In genomic region chr5:120427451-120427938, GRCm38 (mm10) we compare ENCODE assay signal across 20 mouse cellular contexts. TPM values are rescaled to one million over a fixed set of nuclear protein-coding genes. Genes with fewer than 3 reads are reported as not detected.
DNase-seq lines count a peak whose midpoint lies in the region; ATAC-seq and TF ChIP-seq lines count a peak whose summit lies in the region.
"Had no signal": no experiment of that assay in that cellular context is flagged by ENCODE, and none has a peak within 500 bp of the region (broad histone marks: within the 10 kb centered on the region; RNA-seq: fewer than 3 reads in every experiment).

No protein-coding gene starts in this region.

- no peaks in the 10 kb centered on the region for H3K9me3 ChIP-seq in intestine, embryonic 14.5 days (ENCODE audit: control insufficient read depth, low read length)
- H3K9me3 ChIP-seq in intestine, embryonic 15.5 days: no peaks in the 10 kb centered on the region
- no peaks in the 10 kb centered on the region for H3K9me3 ChIP-seq in hindbrain, embryonic 12.5 days (replicated peaks)
- H3K9me3 ChIP-seq in midbrain, embryonic 12.5 days: no peaks in the 10 kb centered on the region
- H3K9me3 ChIP-seq in neural tube, embryonic 15.5 days (replicated peaks): no peaks in the 10 kb centered on the region
- H3K9me3 ChIP-seq: embryonic facial prominence, embryonic 15.5 days; G1E had no signal

- no peak overlapping the region for H3K9ac ChIP-seq in intestine, embryonic 14.5 days (ENCODE audit: low read length)
- no peak overlapping the region for H3K9ac ChIP-seq in intestine, embryonic 15.5 days
- H3K9ac ChIP-seq in hindbrain, embryonic 12.5 days: peak overlapping the region; percentile 75
- H3K9ac ChIP-seq in midbrain, embryonic 12.5 days (replicated peaks): peak overlapping the region; percentile 63
- peak overlapping the region; percentile 47; the same call in 1 of the 2 replicates for H3K9ac ChIP-seq in neural tube, embryonic 15.5 days (replicated peaks)
- H3K9ac ChIP-seq: embryonic facial prominence, embryonic 15.5 days had no signal

- TF ChIP-seq CTCF in layer of hippocampus, adult 2 months (conservative IDR thresholded peaks at IDR 0.05): no peak

- WGBS in intestine, embryonic 14.5 days: under 1% methylated on average over 33 of the region's 33 CpGs
- under 1% methylated on average over 33 of the region's 33 CpGs for WGBS in intestine, embryonic 15.5 days
- WGBS in hindbrain, embryonic 12.5 days: under 1% methylated on average over 33 of the region's 33 CpGs
- WGBS in midbrain, embryonic 12.5 days: under 1% methylated on average over 33 of the region's 33 CpGs
- under 1% methylated on average over 33 of the region's 33 CpGs for WGBS in neural tube, embryonic 15.5 days

- H3K36me3 ChIP-seq in intestine, embryonic 14.5 days (ENCODE audit: control insufficient read depth, insufficient read depth, low read length): no peaks in the 10 kb centered on the region
- H3K36me3 ChIP-seq in intestine, embryonic 15.5 days: no peaks in the 10 kb centered on the region
- H3K36me3 ChIP-seq in hindbrain, embryonic 12.5 days: no peaks in the 10 kb centered on the region
- no peaks in the 10 kb centered on the region for H3K36me3 ChIP-seq in midbrain, embryonic 12.5 days
- H3K36me3 ChIP-seq in neural tube, embryonic 15.5 days: no peaks in the 10 kb centered on the region
- H3K36me3 ChIP-seq: embryonic facial prominence, embryonic 15.5 days; G1E had no signal

- peaks cover 96% of the 10 kb centered on the region for H3K27me3 ChIP-seq in intestine, embryonic 14.5 days (replicated peaks; ENCODE audit: control insufficient read depth, insufficient read depth, low read length)
- H3K27me3 ChIP-seq in intestine, embryonic 15.5 days (replicated peaks): peaks cover 88% of the 10 kb centered on the region
- H3K27me3 ChIP-seq in hindbrain, embryonic 12.5 days: peaks cover 92% of the 10 kb centered on the region
- H3K27me3 ChIP-seq in midbrain, embryonic 12.5 days: peaks cover 97% of the 10 kb centered on the region
- peaks cover 76% of the 10 kb centered on the region for H3K27me3 ChIP-seq in neural tube, embryonic 15.5 days (replicated peaks)

- DNase-seq in intestine, embryonic 14.5 days (ENCODE audit: low spot score): peak; percentile 55
- no peak for DNase-seq in lung, postnatal 14 days
- no peak for DNase-seq in layer of hippocampus, adult 2 months (ENCODE audit: low spot score in 2 of 2)
- DNase-seq in cerebellum, adult 9-10 months: no peak
- DNase-seq: cerebellum, adult 11-12 months; kidney, postnatal 25 days; right cerebral cortex, postnatal 4 days; thymus, postnatal 36 days had no signal

- no peak overlapping the region for H3K4me2 ChIP-seq in intestine, embryonic 14.5 days (ENCODE audit: low read length)
- no peak overlapping the region for H3K4me2 ChIP-seq in intestine, embryonic 15.5 days (replicated peaks)
- peak overlapping the region; percentile 59 for H3K4me2 ChIP-seq in hindbrain, embryonic 12.5 days (replicated peaks)
- peak overlapping the region; percentile 52 for H3K4me2 ChIP-seq in midbrain, embryonic 12.5 days (replicated peaks)
- peak overlapping the region; percentile 55 for H3K4me2 ChIP-seq in neural tube, embryonic 15.5 days
- H3K4me2 ChIP-seq: embryonic facial prominence, embryonic 15.5 days had no signal

- ATAC-seq in intestine, embryonic 14.5 days (replicated peaks; ENCODE audit: low FRiP score, low TSS enrichment, low read depth): no peak
- ATAC-seq in intestine, embryonic 15.5 days: no peak
- no peak for ATAC-seq in hindbrain, embryonic 12.5 days (ENCODE audit: low FRiP score)
- ATAC-seq in midbrain, embryonic 12.5 days (ENCODE audit: low FRiP score, low read depth): no peak
- no peak for ATAC-seq in neural tube, embryonic 15.5 days (ENCODE audit: low FRiP score)

- no peak overlapping the region for H3K4me3 ChIP-seq in intestine, embryonic 14.5 days (ENCODE audit: low read depth, low read length)
- H3K4me3 ChIP-seq in intestine, embryonic 15.5 days (replicated peaks): no peak overlapping the region
- H3K4me3 ChIP-seq in hindbrain, embryonic 12.5 days: peak overlapping the region; percentile 55
- peak overlapping the region; percentile 55 for H3K4me3 ChIP-seq in midbrain, embryonic 12.5 days
- H3K4me3 ChIP-seq in neural tube, embryonic 15.5 days (replicated peaks): peak overlapping the region; percentile 31
- no peak overlapping the region for H3K4me3 ChIP-seq in layer of hippocampus, adult 2 months
- H3K4me3 ChIP-seq: embryonic facial prominence, embryonic 15.5 days; left cerebral cortex, adult 2 months had no signal

- H3K27ac ChIP-seq in intestine, embryonic 14.5 days (ENCODE audit: low read depth): no peak overlapping the region
- H3K27ac ChIP-seq in intestine, embryonic 15.5 days: no peak overlapping the region
- peak overlapping the region; percentile 95 for H3K27ac ChIP-seq in hindbrain, embryonic 12.5 days
- H3K27ac ChIP-seq in midbrain, embryonic 12.5 days (replicated peaks): peak overlapping the region; percentile 88
- peak overlapping the region; percentile 88 for H3K27ac ChIP-seq in neural tube, embryonic 15.5 days (replicated peaks)
- H3K27ac ChIP-seq in layer of hippocampus, adult 2 months: no peak overlapping the region
- H3K27ac ChIP-seq: embryonic facial prominence, embryonic 15.5 days; left cerebral cortex, adult 2 months had no signal

- 0 out of 2 replicates have a peak, but pooled peaks cover 3% of the 10 kb centered on the region for H3K4me1 ChIP-seq in intestine, embryonic 14.5 days (replicated peaks; ENCODE audit: control insufficient read depth, insufficient read depth, low read length)
- H3K4me1 ChIP-seq in intestine, embryonic 15.5 days (replicated peaks): no peaks in the 10 kb centered on the region; the same call in 1 of the 2 replicates
- peaks cover 14% of the 10 kb centered on the region for H3K4me1 ChIP-seq in hindbrain, embryonic 12.5 days
- H3K4me1 ChIP-seq in midbrain, embryonic 12.5 days: peaks cover 32% of the 10 kb centered on the region
- H3K4me1 ChIP-seq in neural tube, embryonic 15.5 days: 0 out of 2 replicates have a peak, but pooled peaks cover 3% of the 10 kb centered on the region

RNA-seq across cellular contexts. Expression of gene Lhx5, which starts 4.0 kb away (rescaled TPM):
- polyA plus RNA-seq in intestine, embryonic 14.5 days (2014; fragmentation: Nextera tagmentation; extraction: Ambion mirVana): not detected in 2 replicates
- polyA plus RNA-seq in intestine, embryonic 15.5 days (2015; fragmentation: Nextera tagmentation; extraction: Ambion mirVana): 0.08 TPM in 1 of 2 replicates, not detected in the other
- polyA plus RNA-seq in hindbrain, embryonic 12.5 days (2016; fragmentation: Nextera tagmentation; extraction: Ambion mirVana): 63.0 and 67.2 TPM in 2 replicates
- 45.2 and 51.9 TPM in 2 replicates for polyA plus RNA-seq in midbrain, embryonic 12.5 days (2016; fragmentation: Nextera tagmentation; extraction: Ambion mirVana)
- 18.7 and 22.4 TPM in 2 replicates for polyA plus RNA-seq in neural tube, embryonic 15.5 days (2015; fragmentation: Nextera tagmentation; extraction: Ambion mirVana)
- under 1 TPM in 1 of 2 experiments, not detected in 1; 0.36 TPM for total RNA-seq in layer of hippocampus, adult 2 months (2021)
- total RNA-seq: adrenal gland, postnatal 4 days; left cerebral cortex, adult 2 months; liver, adult 2 months had no signal
- polyA plus RNA-seq: G1E; heart, embryonic 14.5 days; liver, adult 2 months; lung, embryonic 16.5 days had no signal

RNA-seq across cellular contexts. Expression of gene Sdsl, which starts 45.1 kb away (rescaled TPM):
- 8.4 and 9.9 TPM in 2 replicates for polyA plus RNA-seq in intestine, embryonic 14.5 days (2014; fragmentation: Nextera tagmentation; extraction: Ambion mirVana)
- polyA plus RNA-seq in intestine, embryonic 15.5 days (2015; fragmentation: Nextera tagmentation; extraction: Ambion mirVana): 14.0 and 18.0 TPM in 2 replicates
- 5.4 and 7.5 TPM in 2 replicates for polyA plus RNA-seq in hindbrain, embryonic 12.5 days (2016; fragmentation: Nextera tagmentation; extraction: Ambion mirVana)
- 6.4 and 7.5 TPM in 2 replicates for polyA plus RNA-seq in midbrain, embryonic 12.5 days (2016; fragmentation: Nextera tagmentation; extraction: Ambion mirVana)
- polyA plus RNA-seq in neural tube, embryonic 15.5 days (2015; fragmentation: Nextera tagmentation; extraction: Ambion mirVana): 7.9 TPM in 2 replicates
- 1 to 10 TPM; 7.9 to 8.5 TPM for total RNA-seq in layer of hippocampus, adult 2 months (2021)

RNA-seq across cellular contexts. Expression of gene Sds, which starts 48.8 kb away (rescaled TPM):
- not detected in 2 replicates for polyA plus RNA-seq in intestine, embryonic 14.5 days (2014; fragmentation: Nextera tagmentation; extraction: Ambion mirVana)
- polyA plus RNA-seq in intestine, embryonic 15.5 days (2015; fragmentation: Nextera tagmentation; extraction: Ambion mirVana): not detected in 2 replicates
- polyA plus RNA-seq in hindbrain, embryonic 12.5 days (2016; fragmentation: Nextera tagmentation; extraction: Ambion mirVana): not detected in 2 replicates
- not detected in 2 replicates for polyA plus RNA-seq in midbrain, embryonic 12.5 days (2016; fragmentation: Nextera tagmentation; extraction: Ambion mirVana)
- polyA plus RNA-seq in neural tube, embryonic 15.5 days (2015; fragmentation: Nextera tagmentation; extraction: Ambion mirVana): not detected in 2 replicates
- total RNA-seq in layer of hippocampus, adult 2 months (2021): under 1 TPM in 1 of 2 experiments, not detected in 1; 0.31 TPM
- total RNA-seq: G1E had no signal
- polyA plus RNA-seq: embryonic facial prominence, embryonic 15.5 days; G1E; heart, embryonic 14.5 days; lung, embryonic 16.5 days; stomach, embryonic 14.5 days had no signal

Comparison
In these comparisons a context has a peak if more than half of its experiments do, and no peak if none do; other contexts are left out.
1. H3K27ac ChIP-seq: peak in hindbrain, embryonic 12.5 days (single experiment), midbrain, embryonic 12.5 days (single experiment) and neural tube, embryonic 15.5 days (single experiment); none in intestine, embryonic 14.5 days (single experiment), intestine, embryonic 15.5 days (single experiment) and layer of hippocampus, adult 2 months (single experiment).
2. H3K4me2 ChIP-seq: peak in hindbrain, embryonic 12.5 days (single experiment), midbrain, embryonic 12.5 days (single experiment) and neural tube, embryonic 15.5 days (single experiment); none in intestine, embryonic 14.5 days (single experiment) and intestine, embryonic 15.5 days (single experiment).
3. H3K4me3 ChIP-seq: peak in hindbrain, embryonic 12.5 days (single experiment), midbrain, embryonic 12.5 days (single experiment) and neural tube, embryonic 15.5 days (single experiment); none in intestine, embryonic 14.5 days (single experiment), intestine, embryonic 15.5 days (single experiment) and layer of hippocampus, adult 2 months (single experiment).
4. H3K9ac ChIP-seq: peak in hindbrain, embryonic 12.5 days (single experiment), midbrain, embryonic 12.5 days (single experiment) and neural tube, embryonic 15.5 days (single experiment); none in intestine, embryonic 14.5 days (single experiment) and intestine, embryonic 15.5 days (single experiment).
5. RNA of gene Lhx5, which starts 4.0 kb away (polyA plus RNA-seq): 63.0 to 67.2 TPM in hindbrain, embryonic 12.5 days, 45.2 to 51.9 TPM in midbrain, embryonic 12.5 days and 18.7 to 22.4 TPM in neural tube, embryonic 15.5 days; 0.08 TPM in intestine, embryonic 15.5 days and not detected in intestine, embryonic 14.5 days; every median in the first group is over 10 times any median in the second.